Mouse (Mus musculus) gastrocnemius, postnatal 10 days (tissue): ENCODE data around the gene Hnrnpf. TPM values are rescaled to one million over a fixed set of nuclear protein-coding genes. Genes with fewer than 3 reads are reported as not detected.
A peak's percentile ranks its signal among the peaks of the same experiment; 100 is the strongest.
"Not testable (repeated sequence)": the region's sequence is repeated elsewhere in the genome, so short reads cannot be mapped to it uniquely, and the experiment has no call there.

Experiments used
- DNase-seq: peaks from one replicate; pipeline ENCODE4 v3.0.0; 2021; ENCODE audit warnings: mixed read lengths
- long read RNA-seq, 2 experiments: library from polyadenylated mRNA; stranded (forward); transcript quantifications; one replicate each; pipeline ENCODE4 v2.0.0; 2021
- total RNA-seq, 2 experiments: library from RNA; stranded (reverse); gene quantifications; 2 replicates each; pipeline ENCODE4 v1.2.3; 2021

Gene Hnrnpf
- total RNA-seq: 100 to 1,000 TPM; 199 to 227 TPM
- long read RNA-seq, experiment 1, transcript Hnrnpf-210 (1 exons, 1,922 nt): minor isoform, 17 of 298 reads
- long read RNA-seq, experiment 1, transcript Hnrnpf-201 (4 exons, 2,147 nt): major isoform, 68 of 298 reads
- long read RNA-seq, experiment 1, transcript Hnrnpf-209 (3 exons, 2,280 nt): minor isoform, 51 of 298 reads
- long read RNA-seq, experiment 1, transcript Hnrnpf-208 (4 exons, 956 nt): minor isoform, 45 of 298 reads
- long read RNA-seq, experiment 1, partial matches to known transcripts: 93 of 298 reads
- long read RNA-seq, experiment 1, other reads (novel, unspliced or antisense): 22 of 298 reads
- long read RNA-seq, experiment 2, transcript Hnrnpf-209 (3 exons, 2,280 nt): minor isoform, 49 of 270 reads
- long read RNA-seq, experiment 2, transcript Hnrnpf-208 (4 exons, 956 nt): minor isoform, 41 of 270 reads
- long read RNA-seq, experiment 2, transcript Hnrnpf-201 (4 exons, 2,147 nt): major isoform, 62 of 270 reads
- long read RNA-seq, experiment 2, transcript Hnrnpf-210 (1 exons, 1,922 nt): minor isoform, 11 of 270 reads
- long read RNA-seq, experiment 2, partial matches to known transcripts: 87 of 270 reads
- long read RNA-seq, experiment 2, other reads (novel, unspliced or antisense): 18 of 270 reads

GRCm38 (mm10) chr6:117900126-117901080 lies at the start of gene Hnrnpf:
Hnrnpf (plus strand) TSS chr6:117900324.
- no peak for DNase-seq

- DNase-seq: no peak
Measured at GRCm38 (mm10) chr6:117851747-117852146, 48.4 kb upstream of the Hnrnpf start.

- DNase-seq: no peak
Measured at GRCm38 (mm10) chr6:117857990-117858389, 42.1 kb upstream of the Hnrnpf start.

- DNase-seq: no peak
Measured at GRCm38 (mm10) chr6:117861848-117862247, 38.3 kb upstream of the Hnrnpf start, which contains the start of gene Zfp239. Zfp239 (plus strand) TSS chr6:117862100.

- DNase-seq: no peak
Measured at GRCm38 (mm10) chr6:117862465-117862864, 37.7 kb upstream of the Hnrnpf start.

- DNase-seq: peak; percentile 47
Measured at GRCm38 (mm10) chr6:117862899-117863620, 37.1 kb upstream of the Hnrnpf start.

GRCm38 (mm10) chr6:117863751-117864150 lies 36.4 kb upstream of the Hnrnpf start:
- DNase-seq: no peak

GRCm38 (mm10) chr6:117868187-117868586 lies 31.9 kb upstream of the Hnrnpf start:
- DNase-seq: no peak

GRCm38 (mm10) chr6:117871034-117871433 lies 29.1 kb upstream of the Hnrnpf start:
- no peak for DNase-seq

- not testable (repeated sequence) for DNase-seq
Measured at GRCm38 (mm10) chr6:117873450-117873849, 26.7 kb upstream of the Hnrnpf start.

- no peak for DNase-seq
Measured at GRCm38 (mm10) chr6:117874621-117875281, 25.4 kb upstream of the Hnrnpf start.

GRCm38 (mm10) chr6:117878700-117879407 lies 21.3 kb upstream of the Hnrnpf start:
- no peak for DNase-seq

GRCm38 (mm10) chr6:117879408-117880115 lies 20.6 kb upstream of the Hnrnpf start:
- DNase-seq: peak; percentile 100

GRCm38 (mm10) chr6:117880394-117880838 lies 19.7 kb upstream of the Hnrnpf start:
- no peak for DNase-seq

GRCm38 (mm10) chr6:117881229-117881628 lies 18.9 kb upstream of the Hnrnpf start:
- no peak for DNase-seq

GRCm38 (mm10) chr6:117881997-117882396 lies 18.1 kb upstream of the Hnrnpf start:
- no peak for DNase-seq

- no peak for DNase-seq
Measured at GRCm38 (mm10) chr6:117885943-117886342, 14.2 kb upstream of the Hnrnpf start.

- DNase-seq: no peak
Measured at GRCm38 (mm10) chr6:117888032-117888431, 12.1 kb upstream of the Hnrnpf start.

- DNase-seq: no peak
Measured at GRCm38 (mm10) chr6:117888642-117889096, 11.5 kb upstream of the Hnrnpf start.

- DNase-seq: no peak
Measured at GRCm38 (mm10) chr6:117890257-117890656, 9.9 kb upstream of the Hnrnpf start.
